Mouse (Mus musculus) spleen, adult 2 months (tissue): Measurements from ENCODE around the gene Ap2s1.

Source experiments
- CTCF ChIP-seq: fragments of 200-500 bp; IDR thresholded peaks from 2 replicates; pipeline ENCODE4 v1.5.1; 2011; ENCODE audit warnings: mild to moderate bottlenecking, inconsistent platforms; ENCODE audit not compliant: insufficient read depth, insufficient read length, insufficient replicate concordance; ENCODE audit errors: extremely low read depth
- POLR2A ChIP-seq: fragments of 200-500 bp; IDR thresholded peaks from 2 replicates; pipeline ENCODE4 v1.6.1; 2011; ENCODE audit warnings: low read depth, low read length, inconsistent platforms

- TF ChIP-seq CTCF (no peak), POLR2A (no peak)
Measured at GRCm38 (mm10) chr7:16781555-16781815, 43.3 kb downstream of the Ap2s1 start.
